Comparison of ENCODE assay signal across 12 mouse cellular contexts in genomic region chr8:121786542-121786941, GRCm38 (mm10). TPM values are rescaled to one million over a fixed set of nuclear protein-coding genes. Genes with fewer than 3 reads are reported as not detected.
DNase-seq lines count a peak whose midpoint lies in the region; ATAC-seq lines count a peak whose summit lies in the region.
"Had no signal": no experiment of that assay in that cellular context is flagged by ENCODE, and none has a peak within 500 bp of the region (broad histone marks: within the 10 kb centered on the region; RNA-seq: fewer than 3 reads in every experiment).

No protein-coding gene starts in this region.

- ATAC-seq in midbrain, embryonic 16.5 days: no peak
- no peak for ATAC-seq in hindbrain, embryonic 16.5 days
- ATAC-seq: inflammation-experienced regulatory T-cells, adult 6 months; lung, postnatal 0 days; midbrain, embryonic 13.5 days had no signal

- H3K27me3 ChIP-seq in midbrain, embryonic 16.5 days (ENCODE audit: control insufficient read depth, insufficient read depth, low read depth, low read length): no peaks in the 10 kb centered on the region
- no peaks in the 10 kb centered on the region for H3K27me3 ChIP-seq in hindbrain, embryonic 16.5 days (replicated peaks; ENCODE audit: control insufficient read depth, insufficient read depth, low read length)
- H3K27me3 ChIP-seq: midbrain, embryonic 13.5 days; stomach, embryonic 15.5 days had no signal

- H3K4me1 ChIP-seq in midbrain, embryonic 16.5 days (ENCODE audit: control insufficient read depth, insufficient read depth, low read length): no peaks in the 10 kb centered on the region
- no peaks in the 10 kb centered on the region for H3K4me1 ChIP-seq in hindbrain, embryonic 16.5 days (ENCODE audit: control insufficient read depth, insufficient read depth, low read depth, low read length)
- H3K4me1 ChIP-seq: midbrain, embryonic 13.5 days; stomach, embryonic 15.5 days had no signal

- H3K36me3 ChIP-seq in midbrain, embryonic 16.5 days (ENCODE audit: control insufficient read depth, insufficient read depth, low read length): peaks cover 6% of the 10 kb centered on the region; the same call in 1 of the 2 replicates
- peaks cover 7% of the 10 kb centered on the region; the same call in 1 of the 2 replicates for H3K36me3 ChIP-seq in hindbrain, embryonic 16.5 days (ENCODE audit: control insufficient read depth, insufficient read depth, low read length)
- H3K36me3 ChIP-seq: stomach, embryonic 15.5 days had no signal

- no peak overlapping the region for H3K4me3 ChIP-seq in midbrain, embryonic 16.5 days (ENCODE audit: low read depth, low read length)
- H3K4me3 ChIP-seq in hindbrain, embryonic 16.5 days (ENCODE audit: low read length): no peak overlapping the region
- H3K4me3 ChIP-seq: midbrain, embryonic 13.5 days; stomach, embryonic 15.5 days had no signal

- no peak overlapping the region for H3K4me2 ChIP-seq in midbrain, embryonic 16.5 days (ENCODE audit: low read length)
- H3K4me2 ChIP-seq in hindbrain, embryonic 16.5 days (ENCODE audit: low read length): no peak overlapping the region
- H3K4me2 ChIP-seq: midbrain, embryonic 13.5 days; stomach, embryonic 15.5 days had no signal

- intact Hi-C loops in left cerebral cortex, postnatal 4 days (cut with DNase I): no loop called here
- intact Hi-C loops in left cerebral cortex, postnatal 10 days (cut with DNase I): no loop called here

- no peaks in the 10 kb centered on the region for H3K9me3 ChIP-seq in midbrain, embryonic 16.5 days (replicated peaks; ENCODE audit: control insufficient read depth, low read length, poor library complexity, severe bottlenecking)
- no peaks in the 10 kb centered on the region for H3K9me3 ChIP-seq in hindbrain, embryonic 16.5 days (ENCODE audit: control insufficient read depth, low read length)
- H3K9me3 ChIP-seq: midbrain, embryonic 13.5 days; stomach, embryonic 15.5 days had no signal

- peak; percentile 62 for DNase-seq in left cerebral cortex, adult 11 months (ENCODE audit: low spot score)
- DNase-seq in left cerebral cortex, postnatal 4 days: no peak
- peak; percentile 26 to 38 for DNase-seq in heart, adult 9 months (ENCODE audit: low spot score in 2 of 2)
- peak; percentile 56 to 64 for DNase-seq in left cerebral cortex, postnatal 10 days (ENCODE audit: extremely low spot score in 1 of 2, low spot score in 2 of 2)
- DNase-seq in telencephalon, adult 2 months (ENCODE audit: low read depth, low spot score): peak; percentile 73
- DNase-seq: cerebellum, adult 9-10 months had no signal

- no peak overlapping the region for H3K9ac ChIP-seq in midbrain, embryonic 16.5 days (ENCODE audit: low read depth, low read length)
- H3K9ac ChIP-seq in hindbrain, embryonic 16.5 days (ENCODE audit: low read depth, low read length): no peak overlapping the region
- H3K9ac ChIP-seq: midbrain, embryonic 13.5 days; stomach, embryonic 15.5 days had no signal

- WGBS in midbrain, embryonic 16.5 days: 60% methylated on average over 10 of the region's 10 CpGs
- WGBS in hindbrain, embryonic 16.5 days: 67% methylated on average over 10 of the region's 10 CpGs

- no peak overlapping the region for H3K27ac ChIP-seq in midbrain, embryonic 16.5 days (ENCODE audit: low read length)
- no peak overlapping the region for H3K27ac ChIP-seq in hindbrain, embryonic 16.5 days (ENCODE audit: low read depth, low read length)
- H3K27ac ChIP-seq: midbrain, embryonic 13.5 days; stomach, embryonic 15.5 days had no signal

RNA-seq across cellular contexts. Expression of gene Klhdc4, which starts 42.8 kb away (rescaled TPM):
- 10 to 100 TPM; 39.7 to 45.2 TPM for total RNA-seq in left cerebral cortex, postnatal 4 days (2021)
- 10 to 100 TPM; 33.0 to 34.0 TPM for total RNA-seq in left cerebral cortex, postnatal 10 days (2021)
- 42.1 and 43.3 TPM in 2 replicates for polyA plus RNA-seq in midbrain, embryonic 16.5 days (2015; fragmentation: Nextera tagmentation; extraction: Ambion mirVana)
- 42.1 and 44.5 TPM in 2 replicates for polyA plus RNA-seq in hindbrain, embryonic 16.5 days (2015; fragmentation: Nextera tagmentation; extraction: Ambion mirVana)

RNA-seq across cellular contexts. Expression of gene Jph3, which starts 57.1 kb away (rescaled TPM):
- 100 to 1,000 TPM; 116 to 119 TPM for total RNA-seq in left cerebral cortex, postnatal 4 days (2021)
- 100 to 1,000 TPM; 135 to 148 TPM for total RNA-seq in left cerebral cortex, postnatal 10 days (2021)
- 105 and 106 TPM in 2 replicates for polyA plus RNA-seq in midbrain, embryonic 16.5 days (2015; fragmentation: Nextera tagmentation; extraction: Ambion mirVana)
- 106 and 118 TPM in 2 replicates for polyA plus RNA-seq in hindbrain, embryonic 16.5 days (2015; fragmentation: Nextera tagmentation; extraction: Ambion mirVana)
- polyA plus RNA-seq: inflammation-experienced regulatory T-cells, adult 6 months had no signal
